Mouse (Mus musculus) olfactory bulb, adult 2 months (tissue): ENCODE data around the gene 2310030G06Rik. TPM values are rescaled to one million over a fixed set of nuclear protein-coding genes. Genes with fewer than 3 reads are reported as not detected.

Source experiments
- H3K27ac ChIP-seq: fragments of 200-500 bp; 2 replicates; pipeline ENCODE4 v1.5.1; 2012; ENCODE audit warnings: low read depth, low read length; ENCODE audit not compliant: insufficient read depth
- H3K4me1 ChIP-seq: fragments of 200-500 bp; 2 replicates; pipeline ENCODE4 v1.6.1; 2012; ENCODE audit warnings: low read length; ENCODE audit not compliant: control insufficient read depth, insufficient read depth
- H3K4me3 ChIP-seq: fragments of 200-500 bp; 2 replicates; pipeline ENCODE4 v1.5.1; 2012; ENCODE audit warnings: mild to moderate bottlenecking, low read depth, low read length, moderate library complexity; ENCODE audit not compliant: insufficient read depth
- CTCF ChIP-seq: fragments of 200-500 bp; IDR thresholded peaks from 2 replicates; pipeline ENCODE4 v1.5.1; 2012; ENCODE audit warnings: low read depth, mild to moderate bottlenecking, low read length, moderate library complexity; ENCODE audit not compliant: insufficient read depth
- POLR2A ChIP-seq: fragments of 200-500 bp; IDR thresholded peaks from 2 replicates; pipeline ENCODE4 v1.6.1; 2012; ENCODE audit warnings: mild to moderate bottlenecking, low read depth, low read length, moderate library complexity; ENCODE audit not compliant: insufficient read depth
- WGBS: fragments of 180-500 bp; shearing (Covaris S2); methylation state at CpG from one replicate; pipeline ENCODE4 v1.1.7; 2018; 5-methylcytosine and 5-hydroxymethylcytosine counted together
- polyA plus RNA-seq: library from polyadenylated mRNA; stranded (reverse); fragments of >200 nt; gene quantifications from 2 replicates; pipeline ENCODE4 v1.2.4, GENCODE M21; 2012; ENCODE audit warnings: low replicate concordance; ENCODE audit not compliant: missing spikeins, insufficient read depth, insufficient read length

The 2310030G06Rik gene
- polyA plus RNA-seq, 1 experiment = not detected

DNA sequence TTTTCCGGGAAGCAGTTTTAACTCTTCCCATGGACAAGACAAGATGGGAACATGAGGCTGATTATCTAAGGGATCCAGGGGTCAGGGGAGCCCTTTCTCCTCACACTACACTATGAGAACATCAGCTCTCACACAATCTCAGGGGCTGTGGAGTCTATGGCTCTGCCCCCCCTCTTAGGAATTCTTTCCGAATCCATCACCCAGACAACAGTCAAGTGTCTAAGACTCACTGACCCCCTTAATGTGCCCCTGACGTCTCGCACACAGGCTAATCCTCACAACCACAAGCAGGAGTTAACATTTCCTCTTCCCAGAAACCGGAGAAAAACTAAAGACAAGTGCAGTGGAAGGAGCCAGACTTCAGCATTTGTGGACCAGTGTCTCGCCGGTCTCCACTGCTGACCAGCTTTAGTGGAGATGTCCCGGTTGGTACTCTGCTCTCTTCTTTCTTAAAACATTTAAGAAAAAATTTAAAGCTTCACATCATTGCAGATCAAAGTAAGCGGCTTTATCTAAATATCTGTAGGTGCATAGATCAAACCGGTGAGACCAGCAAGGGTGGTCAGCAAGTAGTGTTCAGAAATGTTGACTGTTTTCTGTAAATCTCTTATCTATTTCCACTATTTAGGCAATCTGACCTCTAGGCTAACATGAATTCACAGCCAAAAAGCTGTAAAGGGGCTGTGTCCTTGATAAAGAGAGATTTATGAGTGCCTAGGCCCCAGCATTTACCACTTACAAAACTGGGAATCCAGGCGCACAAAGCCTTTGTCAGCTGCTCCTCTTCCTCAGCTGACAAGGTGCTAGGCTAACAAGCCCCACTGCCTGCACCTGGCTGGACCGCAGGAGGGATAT, 49.3 kb downstream of the 2310030G06Rik start:
- peak overlapping the region; percentile 55 for H3K4me3 ChIP-seq
- peak overlapping the region; percentile 61; the same call in 1 of the 2 replicates for H3K27ac ChIP-seq
- 45% methylated on average over 12 of the region's 12 CpGs for WGBS
- peaks cover 11% of the 10 kb centered on the region for H3K4me1 ChIP-seq
- TF ChIP-seq POLR2A (no peak), CTCF (no peak)

DNA sequence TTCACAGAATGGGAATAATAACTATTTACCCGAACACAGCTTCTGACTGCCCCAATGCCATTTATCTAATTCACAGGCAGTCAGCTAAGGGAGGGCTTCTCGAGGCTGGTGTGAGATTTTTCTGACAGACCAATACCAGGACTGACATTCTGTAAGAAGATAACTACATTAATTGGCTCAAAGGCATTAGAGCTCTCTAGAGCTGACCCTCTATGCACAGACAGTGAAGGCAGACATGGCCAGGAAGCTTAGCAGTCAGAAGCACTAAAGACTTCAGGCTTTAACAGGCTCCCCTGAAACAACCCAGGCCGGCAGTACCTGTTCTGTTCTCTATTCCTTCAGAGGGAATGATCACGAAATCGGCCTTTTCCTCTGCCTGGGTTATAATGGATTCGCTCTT, 51.2 kb downstream of the 2310030G06Rik start:
- Histone ChIP-seq H3K4me3 (no peak overlapping the region), H3K4me1 (peaks cover 3% of the 10 kb centered on the region), H3K27ac (no peak overlapping the region)
- 82% methylated on average over 6 of the region's 6 CpGs for WGBS
- TF ChIP-seq POLR2A = no peak
- no peak for TF ChIP-seq CTCF

DNA sequence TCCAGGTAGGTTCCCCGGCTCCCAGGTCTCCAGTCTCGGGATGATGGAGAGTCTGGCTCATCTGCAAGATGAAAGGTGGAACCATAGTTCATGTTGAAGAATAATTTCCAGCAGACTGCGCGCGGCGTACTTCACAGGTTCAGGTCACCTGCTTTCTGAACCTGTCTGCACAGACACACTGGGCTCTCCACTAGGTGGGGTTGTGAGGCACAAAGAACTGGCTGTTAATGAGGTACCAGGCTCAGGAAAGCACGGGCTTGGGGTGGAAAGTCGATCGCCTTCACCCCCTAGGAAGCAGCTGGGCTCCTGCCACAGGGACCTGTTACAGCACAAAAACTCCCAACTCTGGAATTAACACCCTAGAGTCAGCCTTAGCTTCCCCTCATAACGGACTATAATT, 52.7 kb downstream of the 2310030G06Rik start:
- Histone ChIP-seq H3K4me3 (no peak overlapping the region), H3K4me1 (peaks cover 3% of the 10 kb centered on the region), H3K27ac (no peak overlapping the region)
- TF ChIP-seq POLR2A (no peak), CTCF (peak; percentile 28; the same call in 1 of the 2 replicates)
- 39% methylated on average over 10 of the region's 10 CpGs for WGBS

DNA sequence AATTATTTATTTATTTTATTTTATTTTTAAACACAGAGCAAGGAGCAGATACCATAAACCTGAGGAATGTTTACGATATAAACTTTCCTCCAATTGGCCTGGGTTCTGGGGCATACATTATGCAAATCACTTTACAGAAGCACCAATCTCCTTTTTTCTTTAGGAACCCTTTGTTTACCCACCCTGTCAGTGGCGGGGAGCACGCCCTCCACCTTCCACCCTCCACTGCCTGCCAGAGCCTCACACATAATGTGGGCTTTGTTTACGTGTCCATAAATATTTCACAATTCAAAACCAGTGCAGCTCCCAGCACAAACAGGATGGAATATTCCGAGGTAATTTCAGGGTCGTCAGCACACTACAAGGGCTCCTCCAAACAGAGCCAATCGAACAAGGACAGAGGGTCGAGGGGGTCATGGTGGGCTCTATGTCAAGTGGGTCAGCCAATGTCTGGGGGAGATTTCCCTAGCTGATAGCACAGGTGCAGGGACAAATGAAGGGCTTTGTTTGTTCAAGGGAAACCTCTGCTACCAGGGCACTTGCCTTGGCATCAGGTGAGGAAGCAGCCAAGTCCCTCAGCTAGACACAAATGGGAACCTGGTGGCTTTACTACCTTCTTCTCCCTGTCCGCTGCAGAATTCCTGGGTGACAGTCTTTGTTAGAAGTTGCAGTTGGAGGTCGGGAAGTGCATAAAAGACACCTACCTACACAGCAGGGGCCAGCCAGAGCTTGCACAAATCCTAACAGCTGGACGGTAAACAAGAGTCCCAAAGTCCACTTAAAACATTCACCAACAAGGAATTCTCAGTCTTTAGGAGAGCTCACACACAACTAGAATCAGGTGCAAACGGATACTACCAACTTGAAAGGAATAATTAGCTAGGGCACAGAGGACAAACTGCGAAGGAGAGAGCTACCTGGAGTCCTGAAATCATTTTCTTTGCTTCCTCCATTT, 53.4 kb downstream of the 2310030G06Rik start:
- WGBS = 48% methylated on average over 13 of the region's 13 CpGs
- H3K4me1 ChIP-seq = peaks cover 3% of the 10 kb centered on the region
- H3K4me3 ChIP-seq = no peak overlapping the region
- no peak for TF ChIP-seq POLR2A
- TF ChIP-seq CTCF = no peak
- no peak overlapping the region for H3K27ac ChIP-seq

Other genes starting within 250 kb of the 2310030G06Rik start
- gene Pts, start 217.8 kb downstream of the 2310030G06Rik start, polyA plus RNA-seq = not detected in 2 replicates
- not detected in 2 replicates for gene Il18, start 191.7 kb downstream of the 2310030G06Rik start, polyA plus RNA-seq
- not detected in 2 replicates for gene Bco2, start 191.4 kb downstream of the 2310030G06Rik start, polyA plus RNA-seq
- not detected in 2 replicates for gene Tex12, start 185.2 kb downstream of the 2310030G06Rik start, polyA plus RNA-seq
- gene Sdhd, start 142.7 kb downstream of the 2310030G06Rik start, polyA plus RNA-seq = not detected in 2 replicates
- not detected in 2 replicates for gene Timm8b, start 142.6 kb downstream of the 2310030G06Rik start, polyA plus RNA-seq
- not detected in 2 replicates for gene Pih1d2, start 129.2 kb downstream of the 2310030G06Rik start, polyA plus RNA-seq
- gene Nkapd1, start 129.1 kb downstream of the 2310030G06Rik start, polyA plus RNA-seq = not detected in 2 replicates
- gene Dlat, start 86.8 kb downstream of the 2310030G06Rik start, polyA plus RNA-seq = not detected in 2 replicates
- gene Dixdc1, start 7.0 kb downstream of the 2310030G06Rik start, polyA plus RNA-seq = not detected in 2 replicates
- gene Cryab, start 4.8 kb upstream of the 2310030G06Rik start, polyA plus RNA-seq = not detected in 2 replicates
- not detected in 2 replicates for gene Hspb2, start 5.8 kb upstream of the 2310030G06Rik start, polyA plus RNA-seq
- gene Fdxacb1, start 21.7 kb upstream of the 2310030G06Rik start, polyA plus RNA-seq = not detected in 2 replicates
- gene Alg9, start 28.5 kb upstream of the 2310030G06Rik start, polyA plus RNA-seq = not detected in 2 replicates
- not detected in 2 replicates for gene 1110032A03Rik, start 29.0 kb upstream of the 2310030G06Rik start, polyA plus RNA-seq
- not detected in 2 replicates for gene Ppp2r1b, start 98.8 kb upstream of the 2310030G06Rik start, polyA plus RNA-seq